Mouse (Mus musculus): Measurements from ENCODE around the gene Rtca. TPM values are rescaled to one million over a fixed set of nuclear protein-coding genes. Genes with fewer than 3 reads are reported as not detected.

The Rtca gene
- polyA plus RNA-seq, 1 experiment from 2014 or later = 107 TPM

DNA sequence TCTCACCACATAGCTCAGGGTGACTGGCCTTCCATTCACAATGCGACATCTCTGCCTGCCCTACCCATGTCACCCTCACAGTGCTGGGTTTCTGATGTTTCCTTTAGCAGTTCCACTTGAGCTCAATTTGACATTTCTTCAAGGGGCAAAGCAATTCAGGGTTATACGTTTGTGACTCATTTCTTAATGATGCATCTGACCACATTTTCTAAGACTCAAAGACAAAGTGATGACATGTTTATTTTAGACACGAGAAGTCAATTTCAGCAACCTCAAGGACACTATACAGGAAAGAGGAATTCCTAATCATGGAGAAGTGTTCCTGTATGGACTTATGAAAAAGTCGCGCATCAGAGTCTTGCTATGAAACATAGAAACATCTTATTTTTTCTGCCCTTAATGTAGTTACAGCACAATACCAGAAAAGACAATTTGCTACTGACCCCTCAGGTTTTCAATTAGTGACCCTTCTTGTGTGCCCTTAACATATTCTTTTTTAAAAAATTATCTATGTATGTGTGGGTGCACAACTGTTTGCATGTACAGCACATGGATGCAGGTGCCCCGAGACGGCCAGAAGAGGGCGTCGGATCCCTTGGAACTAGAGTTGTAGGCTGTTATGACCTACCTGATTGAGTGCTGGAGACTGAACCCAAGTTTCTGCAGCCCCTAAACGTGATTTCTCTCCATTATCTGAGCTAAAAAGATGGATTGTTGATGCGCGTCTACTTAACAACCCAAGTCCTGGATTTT lies 4.3 kb upstream of the Rtca start:
- Histone ChIP-seq H3K9me3 (no peaks in the 10 kb centered on the region), H3K27ac (replicated peaks) (no peak overlapping the region), H3K4me2 (replicated peaks) (peak overlapping the region; percentile 73), H3K9ac (replicated peaks) (peak overlapping the region; percentile 61; the same call in 1 of the 2 replicates), H3K27me3 (no peaks in the 10 kb centered on the region), H3K36me3 (no peaks in the 10 kb centered on the region), H3K4me3 (peak overlapping the region; percentile 64), H3K4me1 (peaks cover 17% of the 10 kb centered on the region)
- ATAC-seq (replicated peaks) = peak; percentile 20
- WGBS = 44% methylated on average over 12 of the region's 12 CpGs

DNA sequence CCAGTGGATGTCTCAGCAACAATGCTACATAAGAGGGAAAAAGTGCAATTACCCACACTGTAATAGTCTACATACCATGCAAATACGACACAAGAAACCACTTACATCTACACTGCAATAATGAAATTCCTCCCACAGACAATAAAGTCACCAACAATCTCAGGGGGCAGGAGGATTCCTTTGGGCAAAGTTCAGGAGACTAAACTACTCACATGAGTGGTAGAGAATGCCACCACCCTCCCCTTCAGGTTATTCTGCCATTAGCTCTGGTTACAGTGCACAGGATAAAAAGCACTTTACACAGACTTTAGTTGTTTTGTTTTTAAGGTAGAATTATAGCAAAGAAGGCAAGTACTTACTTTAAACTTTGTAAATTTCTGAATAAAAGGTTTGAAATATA lies 12.3 kb downstream of the Rtca start:
- Histone ChIP-seq H3K4me1 (no peaks in the 10 kb centered on the region), H3K36me3 (peaks cover 85% of the 10 kb centered on the region), H3K9me3 (no peaks in the 10 kb centered on the region), H3K27ac (replicated peaks) (no peak overlapping the region), H3K4me3 (no peak overlapping the region), H3K9ac (replicated peaks) (no peak overlapping the region), H3K27me3 (no peaks in the 10 kb centered on the region), H3K4me2 (replicated peaks) (no peak overlapping the region)
- ATAC-seq (replicated peaks) = no peak
- 93% methylated on average over 1 of the region's 1 CpGs for WGBS

GRCm38 (mm10) chr3:116493658-116494057 lies 14.3 kb downstream of the Rtca start:
- H3K27ac ChIP-seq (replicated peaks) = no peak overlapping the region
- no peaks in the 10 kb centered on the region for H3K27me3 ChIP-seq
- 52% methylated on average over 5 of the region's 5 CpGs for WGBS
- H3K9me3 ChIP-seq = no peaks in the 10 kb centered on the region
- no peaks in the 10 kb centered on the region for H3K4me1 ChIP-seq
- no peak overlapping the region for H3K9ac ChIP-seq (replicated peaks)
- ATAC-seq (replicated peaks) = no peak
- H3K4me3 ChIP-seq = no peak overlapping the region
- H3K36me3 ChIP-seq = peaks cover 87% of the 10 kb centered on the region
- H3K4me2 ChIP-seq (replicated peaks) = no peak overlapping the region

GRCm38 (mm10) chr3:116491923-116492454 lies 16.0 kb downstream of the Rtca start:
- H3K9me3 ChIP-seq = no peaks in the 10 kb centered on the region
- ATAC-seq (replicated peaks) = no peak
- WGBS = 88% methylated on average over 1 of the region's 1 CpGs
- H3K27me3 ChIP-seq = no peaks in the 10 kb centered on the region
- no peak overlapping the region for H3K4me3 ChIP-seq
- H3K36me3 ChIP-seq = peaks cover 85% of the 10 kb centered on the region
- H3K9ac ChIP-seq (replicated peaks) = no peak overlapping the region
- H3K4me2 ChIP-seq (replicated peaks) = no peak overlapping the region
- no peaks in the 10 kb centered on the region for H3K4me1 ChIP-seq
- H3K27ac ChIP-seq (replicated peaks) = no peak overlapping the region

- no peak for ATAC-seq (replicated peaks)
Observed at GRCm38 (mm10) chr3:116490920-116491319, 17.1 kb downstream of the Rtca start.

GRCm38 (mm10) chr3:116483271-116483670 lies 24.7 kb downstream of the Rtca start:
- no peaks in the 10 kb centered on the region for H3K9me3 ChIP-seq
- H3K4me2 ChIP-seq (replicated peaks) = no peak overlapping the region
- no peak overlapping the region for H3K4me3 ChIP-seq
- peaks cover 16% of the 10 kb centered on the region for H3K36me3 ChIP-seq
- H3K27ac ChIP-seq (replicated peaks) = no peak overlapping the region
- H3K9ac ChIP-seq (replicated peaks) = no peak overlapping the region
- H3K4me1 ChIP-seq = no peaks in the 10 kb centered on the region
- no peak for ATAC-seq (replicated peaks)
- 89% methylated on average over 4 of the region's 4 CpGs for WGBS
- H3K27me3 ChIP-seq = no peaks in the 10 kb centered on the region

More at GRCm38 (mm10) chr3:116490920-116491319, 17.1 kb downstream of the Rtca start:
- H3K4me1 ChIP-seq = no peaks in the 10 kb centered on the region
- H3K36me3 ChIP-seq = peaks cover 82% of the 10 kb centered on the region
- H3K27ac ChIP-seq (replicated peaks) = no peak overlapping the region
- H3K9ac ChIP-seq (replicated peaks) = no peak overlapping the region
- no peak overlapping the region for H3K4me2 ChIP-seq (replicated peaks)
- H3K27me3 ChIP-seq = no peaks in the 10 kb centered on the region
- H3K9me3 ChIP-seq = no peaks in the 10 kb centered on the region
- 94% methylated on average over 5 of the region's 5 CpGs for WGBS
- H3K4me3 ChIP-seq = no peak overlapping the region

DNA sequence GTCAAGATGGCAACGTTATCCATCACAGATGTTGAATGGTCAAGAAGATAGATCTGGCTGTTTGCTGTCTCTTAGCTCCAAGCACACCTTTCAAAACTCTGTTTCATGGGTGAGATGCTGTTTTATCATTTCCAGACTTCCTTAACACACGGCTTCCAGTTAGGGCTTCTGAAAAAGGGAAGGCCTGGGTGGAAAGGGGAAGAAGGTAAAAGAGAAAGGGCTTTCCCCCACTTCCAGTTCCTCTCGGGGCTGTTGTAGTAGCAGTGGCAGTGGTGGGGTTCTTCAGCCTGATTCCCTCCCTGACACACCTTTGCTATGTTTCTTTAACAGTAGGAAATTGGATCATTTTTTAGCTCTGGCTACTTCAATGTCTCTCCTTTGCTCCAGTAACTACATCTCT lies 25.3 kb downstream of the Rtca start:
- Histone ChIP-seq H3K4me2 (replicated peaks) (no peak overlapping the region), H3K4me3 (no peak overlapping the region), H3K27ac (replicated peaks) (no peak overlapping the region), H3K9me3 (no peaks in the 10 kb centered on the region), H3K27me3 (no peaks in the 10 kb centered on the region), H3K9ac (replicated peaks) (no peak overlapping the region), H3K36me3 (peaks cover 10% of the 10 kb centered on the region), H3K4me1 (no peaks in the 10 kb centered on the region)
- ATAC-seq (replicated peaks) = no peak
- WGBS = 83% methylated on average over 3 of the region's 3 CpGs

GRCm38 (mm10) chr3:116480937-116481336 lies 27.1 kb downstream of the Rtca start:
- Histone ChIP-seq H3K9me3 (no peaks in the 10 kb centered on the region), H3K4me2 (replicated peaks) (no peak overlapping the region), H3K9ac (replicated peaks) (no peak overlapping the region), H3K4me3 (no peak overlapping the region), H3K27me3 (no peaks in the 10 kb centered on the region), H3K4me1 (no peaks in the 10 kb centered on the region), H3K36me3 (no peaks in the 10 kb centered on the region), H3K27ac (replicated peaks) (no peak overlapping the region)
- ATAC-seq (replicated peaks) = no peak
- WGBS = 65% methylated on average over 5 of the region's 5 CpGs

DNA sequence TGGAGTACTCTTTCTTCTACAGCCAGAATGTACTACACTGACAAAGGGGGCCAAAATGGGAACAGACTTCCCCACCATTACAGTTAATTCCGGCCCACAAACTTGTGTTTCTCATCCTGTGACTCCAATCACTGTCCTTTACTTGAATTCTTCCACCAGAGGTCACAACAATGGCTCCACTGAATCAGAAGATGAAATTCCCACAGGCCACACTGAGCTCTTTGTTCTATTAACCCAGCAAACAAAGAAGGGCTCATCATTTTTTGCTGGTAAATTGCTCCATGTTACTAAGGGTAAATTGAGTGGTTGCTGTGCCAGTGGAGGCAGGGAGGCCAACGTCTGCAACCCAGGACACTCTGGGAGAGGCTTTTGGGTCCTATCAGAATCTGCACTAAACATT lies 27.9 kb downstream of the Rtca start:
- Histone ChIP-seq H3K4me3 (no peak overlapping the region), H3K36me3 (no peaks in the 10 kb centered on the region), H3K9ac (replicated peaks) (no peak overlapping the region), H3K4me1 (no peaks in the 10 kb centered on the region), H3K27ac (replicated peaks) (no peak overlapping the region), H3K27me3 (no peaks in the 10 kb centered on the region), H3K9me3 (no peaks in the 10 kb centered on the region), H3K4me2 (replicated peaks) (no peak overlapping the region)
- 25% methylated on average over 2 of the region's 2 CpGs for WGBS
- ATAC-seq (replicated peaks) = no peak

DNA sequence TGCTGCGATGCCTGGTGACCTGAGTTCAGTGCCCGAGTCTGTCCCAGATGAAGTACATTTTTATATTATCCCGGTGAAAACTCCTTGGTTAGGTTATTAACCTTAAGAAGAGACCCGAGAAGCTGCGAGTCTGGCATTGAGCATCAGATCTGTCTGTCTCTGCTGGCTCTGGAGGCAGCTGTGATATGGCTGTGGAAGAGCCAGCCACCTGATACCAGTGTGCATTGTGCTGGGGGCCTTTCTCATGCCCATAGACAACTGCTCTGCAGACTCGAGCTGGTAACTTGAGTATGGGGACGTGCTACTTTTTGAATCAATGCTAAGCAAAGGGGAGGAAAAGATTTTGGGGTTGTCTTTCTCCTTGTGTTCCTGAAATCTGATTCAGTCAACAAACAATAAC lies 30.7 kb downstream of the Rtca start:
- H3K9ac ChIP-seq (replicated peaks) = no peak overlapping the region
- no peak overlapping the region for H3K4me2 ChIP-seq (replicated peaks)
- no peaks in the 10 kb centered on the region for H3K9me3 ChIP-seq
- no peak overlapping the region for H3K4me3 ChIP-seq
- 83% methylated on average over 7 of the region's 7 CpGs for WGBS
- no peak for ATAC-seq (replicated peaks)
- H3K27ac ChIP-seq (replicated peaks) = no peak overlapping the region
- H3K4me1 ChIP-seq = no peaks in the 10 kb centered on the region
- no peaks in the 10 kb centered on the region for H3K36me3 ChIP-seq
- no peaks in the 10 kb centered on the region for H3K27me3 ChIP-seq

DNA sequence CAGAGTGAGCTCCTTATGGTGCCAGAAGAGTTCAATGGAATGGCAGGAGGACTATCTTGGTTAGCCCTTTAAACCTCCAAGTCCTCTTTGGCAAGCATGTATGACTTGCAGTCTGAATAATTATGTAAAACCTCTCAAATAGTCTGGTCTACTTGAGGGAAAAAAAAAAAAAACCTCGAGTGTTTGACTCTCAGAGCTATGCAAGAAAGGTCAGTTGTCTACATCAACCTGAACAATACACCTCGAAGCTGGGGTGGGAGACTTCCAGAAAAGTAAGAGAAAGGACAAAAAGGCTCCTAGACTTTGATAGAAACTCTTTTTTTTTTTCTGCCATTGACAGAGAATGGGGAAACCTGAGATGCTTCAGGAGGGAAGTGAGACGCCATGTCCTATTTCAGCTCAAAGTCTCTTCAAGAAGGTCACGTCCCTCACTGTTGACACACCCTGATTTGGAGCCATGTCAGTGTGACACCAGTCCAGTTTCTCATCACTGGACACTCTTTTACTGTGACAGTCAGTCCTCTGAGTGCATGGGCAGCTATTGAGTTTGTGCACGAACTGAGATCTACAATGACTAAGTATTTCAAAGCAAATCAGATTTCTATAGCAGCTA lies 31.2 kb downstream of the Rtca start:
- H3K9me3 ChIP-seq = no peaks in the 10 kb centered on the region
- H3K4me2 ChIP-seq (replicated peaks) = no peak overlapping the region
- H3K27ac ChIP-seq (replicated peaks) = no peak overlapping the region
- H3K36me3 ChIP-seq = no peaks in the 10 kb centered on the region
- H3K4me3 ChIP-seq = no peak overlapping the region
- no peak overlapping the region for H3K9ac ChIP-seq (replicated peaks)
- no peaks in the 10 kb centered on the region for H3K4me1 ChIP-seq
- no peak for ATAC-seq (replicated peaks)
- H3K27me3 ChIP-seq = no peaks in the 10 kb centered on the region
- WGBS = 69% methylated on average over 5 of the region's 5 CpGs

- Histone ChIP-seq H3K36me3 (no peaks in the 10 kb centered on the region), H3K9me3 (no peaks in the 10 kb centered on the region), H3K4me2 (replicated peaks) (no peak overlapping the region), H3K27me3 (no peaks in the 10 kb centered on the region), H3K4me1 (no peaks in the 10 kb centered on the region), H3K9ac (replicated peaks) (no peak overlapping the region), H3K27ac (replicated peaks) (no peak overlapping the region), H3K4me3 (no peak overlapping the region)
- no peak for ATAC-seq (replicated peaks)
- 59% methylated on average over 11 of the region's 11 CpGs for WGBS
Observed at GRCm38 (mm10) chr3:116474602-116475001, 33.4 kb downstream of the Rtca start.
